Mouse (Mus musculus) lung, postnatal 4 days (tissue): Measurements from ENCODE around the gene Epop.
"Not testable (repeated sequence)": the region's sequence is repeated elsewhere in the genome, so short reads cannot be mapped to it uniquely, and the experiment has no call there.

Experiments
- DNase-seq, 2 experiments: peaks; one replicate each; pipeline ENCODE4 v3.0.0; 2021

The Epop gene

GRCm38 (mm10) chr11:97660734-97661647 lies 31.5 kb upstream of the Epop start:
- DNase-seq: no peak

GRCm38 (mm10) chr11:97659990-97660714 lies 30.6 kb upstream of the Epop start:
- peak; percentile 80 to 92 for DNase-seq

GRCm38 (mm10) chr11:97659267-97659989 lies 29.9 kb upstream of the Epop start:
- peak; percentile 35 to 53 for DNase-seq

- DNase-seq: no peak
Measured at GRCm38 (mm10) chr11:97658751-97659266, 29.3 kb upstream of the Epop start.

- DNase-seq: not testable (repeated sequence)
Measured at GRCm38 (mm10) chr11:97657967-97658366, 28.5 kb upstream of the Epop start.

GRCm38 (mm10) chr11:97657184-97657945 lies 27.9 kb upstream of the Epop start:
- no peak for DNase-seq

GRCm38 (mm10) chr11:97656269-97656971 lies 26.9 kb upstream of the Epop start:
- no peak for DNase-seq

- DNase-seq: no peak
Measured at GRCm38 (mm10) chr11:97654210-97654609, 24.7 kb upstream of the Epop start.

- DNase-seq: not testable (repeated sequence)
Measured at GRCm38 (mm10) chr11:97653376-97653775, 23.9 kb upstream of the Epop start.

- DNase-seq: no peak
Measured at GRCm38 (mm10) chr11:97650341-97650740, 20.8 kb upstream of the Epop start.

GRCm38 (mm10) chr11:97648541-97648940 lies 19.0 kb upstream of the Epop start:
- DNase-seq: not testable (repeated sequence)

GRCm38 (mm10) chr11:97644834-97645233 lies 15.3 kb upstream of the Epop start:
- DNase-seq: peak; percentile 73 to 82

GRCm38 (mm10) chr11:97643380-97644055 lies 14.0 kb upstream of the Epop start:
- no peak for DNase-seq

- no peak for DNase-seq
Measured at GRCm38 (mm10) chr11:97642746-97643145, 13.2 kb upstream of the Epop start.

- DNase-seq: no peak
Measured at GRCm38 (mm10) chr11:97641668-97642067, 12.2 kb upstream of the Epop start.

GRCm38 (mm10) chr11:97635468-97636019 lies 6.0 kb upstream of the Epop start:
- DNase-seq: no peak

GRCm38 (mm10) chr11:97632440-97632839 lies 2.9 kb upstream of the Epop start:
- DNase-seq: not testable (repeated sequence)

- peak; percentile 84 to 91 for DNase-seq
Measured at GRCm38 (mm10) chr11:97631938-97632337, 2.4 kb upstream of the Epop start.

GRCm38 (mm10) chr11:97631500-97631899 lies 2.0 kb upstream of the Epop start:
- no peak for DNase-seq

- DNase-seq: no peak
Measured at GRCm38 (mm10) chr11:97631046-97631445, 1.5 kb upstream of the Epop start.
